ENCODE assay signal across 20 mouse cellular contexts in the genomic region with DNA sequence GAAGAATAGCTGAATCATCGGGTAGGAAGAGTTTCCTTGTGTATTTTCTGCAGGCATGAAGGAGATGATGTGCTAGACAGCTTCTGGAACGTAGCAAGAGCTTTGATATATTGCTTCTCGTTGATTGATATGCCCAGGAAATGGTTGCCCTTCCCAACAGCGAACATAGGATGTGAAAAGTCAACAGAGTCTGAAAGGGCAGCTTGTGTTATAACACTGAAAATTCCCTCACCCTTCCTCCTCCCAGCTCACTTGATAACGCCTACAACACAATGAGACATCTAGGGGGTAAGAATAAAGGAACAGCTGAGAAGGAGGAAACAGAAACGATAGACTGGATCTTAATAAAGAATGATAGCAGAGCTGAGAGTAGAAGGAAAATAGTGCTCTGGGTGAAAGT.
DNase-seq lines count a peak whose midpoint lies in the region; ATAC-seq and TF ChIP-seq lines count a peak whose summit lies in the region.
"Had no signal": no experiment of that assay in that cellular context is flagged by ENCODE, and none has a peak within 500 bp of the region (broad histone marks: within the 10 kb centered on the region; RNA-seq: fewer than 3 reads in every experiment).

No protein-coding gene starts in this region.

- no peaks in the 10 kb centered on the region for H3K9me3 ChIP-seq in stomach, postnatal 0 days (ENCODE audit: control insufficient read depth, low read length)
- H3K9me3 ChIP-seq: embryonic facial prominence, embryonic 15.5 days; forebrain, embryonic 10.5 days; heart, embryonic 15.5 days; hindbrain, embryonic 13.5 days had no signal

- H3K9ac ChIP-seq in stomach, postnatal 0 days (ENCODE audit: low read length): no peak overlapping the region
- H3K9ac ChIP-seq: embryonic facial prominence, embryonic 15.5 days; heart, embryonic 15.5 days; hindbrain, embryonic 13.5 days had no signal

- 18% methylated on average over 6 of the region's 6 CpGs for WGBS in large intestine, adult 2 months
- 30% methylated on average over 6 of the region's 6 CpGs for WGBS in stomach, postnatal 0 days

- no peak for TF ChIP-seq EP300 in stomach, postnatal 0 days (optimal IDR thresholded peaks at IDR 0.05)

- no peak for TF ChIP-seq CTCF in stomach, postnatal 0 days (IDR thresholded peaks at IDR 0.05; ENCODE audit: low read depth)

- DNase-seq in embryo, embryonic 10 days (ENCODE audit: low spot score): peak; percentile 8
- DNase-seq in embryo, embryonic 11 days: no peak
- DNase-seq in large intestine, adult 2 months (ENCODE audit: low read depth, low spot score): peak; percentile 57
- DNase-seq in stomach, postnatal 0 days (ENCODE audit: low spot score): peak; percentile 22
- no peak for DNase-seq in urinary bladder, postnatal 4 days (ENCODE audit: low spot score in 2 of 2)
- DNase-seq in cerebellum, adult 8-10 months: no peak
- DNase-seq: adrenal gland, postnatal 10 days; cerebellum, adult 11 months; cerebellum, adult 9-10 months; cerebellum, postnatal 25 days; heart, adult 2 months; heart, postnatal 14 days had no signal

- ATAC-seq in common myeloid progenitor, adult 5-6 weeks (replicated peaks; ENCODE audit: low read depth, poor library complexity, severe bottlenecking): 0 out of 2 replicates have a peak, but pooled peaks have one; percentile 29
- peak; percentile 84 for ATAC-seq in stomach, postnatal 0 days (ENCODE audit: low FRiP score, low TSS enrichment)
- ATAC-seq: forebrain, embryonic 14.5 days had no signal

- H3K36me3 ChIP-seq in stomach, postnatal 0 days (ENCODE audit: control insufficient read depth, insufficient read depth, low read length): no peaks in the 10 kb centered on the region
- H3K36me3 ChIP-seq: embryonic facial prominence, embryonic 15.5 days; forebrain, embryonic 10.5 days; heart, embryonic 15.5 days; hindbrain, embryonic 13.5 days had no signal

- no peaks in the 10 kb centered on the region for H3K4me1 ChIP-seq in stomach, postnatal 0 days (replicated peaks; ENCODE audit: control insufficient read depth, insufficient read depth)
- H3K4me1 ChIP-seq: embryonic facial prominence, embryonic 15.5 days; forebrain, embryonic 10.5 days; hindbrain, embryonic 13.5 days had no signal

- H3K27me3 ChIP-seq in stomach, postnatal 0 days (ENCODE audit: control insufficient read depth, insufficient read depth, low read length): no peaks in the 10 kb centered on the region
- H3K27me3 ChIP-seq: embryonic facial prominence, embryonic 15.5 days; heart, embryonic 15.5 days; hindbrain, embryonic 13.5 days had no signal

- no peak overlapping the region for H3K4me2 ChIP-seq in stomach, postnatal 0 days (replicated peaks; ENCODE audit: low read depth)
- H3K4me2 ChIP-seq: embryonic facial prominence, embryonic 15.5 days; heart, embryonic 11.5 days; heart, embryonic 15.5 days; hindbrain, embryonic 13.5 days had no signal

- no peak overlapping the region for H3K4me3 ChIP-seq in stomach, postnatal 0 days (ENCODE audit: low read depth, low read length)
- H3K4me3 ChIP-seq: embryonic facial prominence, embryonic 15.5 days; erythroblast, embryonic 14.5 days; forebrain, embryonic 10.5 days; heart, adult 2 months; heart, embryonic 15.5 days; hindbrain, embryonic 13.5 days had no signal

- H3K27ac ChIP-seq in stomach, postnatal 0 days (replicated peaks): no peak overlapping the region
- H3K27ac ChIP-seq: embryonic facial prominence, embryonic 15.5 days; forebrain, embryonic 10.5 days; heart, adult 2 months; heart, embryonic 15.5 days; hindbrain, embryonic 13.5 days had no signal

Comparison
In these comparisons a context has a peak if more than half of its experiments do, and no peak if none do; other contexts are left out.
1. DNase-seq: peak in embryo, embryonic 10 days (single experiment), large intestine, adult 2 months (single experiment) and stomach, postnatal 0 days (single experiment); none in embryo, embryonic 11 days (single experiment), urinary bladder, postnatal 4 days (0 of 2) and cerebellum, adult 8-10 months (single experiment).